ENCODE assay signal across 8 mouse cellular contexts in genomic region chr11:116030898-116031845, GRCm38 (mm10). TPM values are rescaled to one million over a fixed set of nuclear protein-coding genes. Genes with fewer than 3 reads are reported as not detected.
A peak's percentile ranks its signal among the peaks of the same experiment; 100 is the strongest.
DNase-seq lines count a peak whose midpoint lies in the region; ATAC-seq and TF ChIP-seq lines count a peak whose summit lies in the region.

No protein-coding gene starts in this region.

- no peaks in the 10 kb centered on the region for H3K9me3 ChIP-seq in kidney, embryonic 15.5 days (replicated peaks)
- H3K9me3 ChIP-seq in forebrain, embryonic 12.5 days, result no peaks in the 10 kb centered on the region
- no peaks in the 10 kb centered on the region for H3K9me3 ChIP-seq in intestine, postnatal 0 days (ENCODE audit: control insufficient read depth)

- POLR2A ChIA-PET in Patski (lab: Charles Lee), result interaction anchor here (0.9 to 1.5 kb wide), 4 partner anchors 9 to 107 kb away, joined by 3 to 5 read pairs (median 4); no protein-coding TSS in a partner anchor

- H3K4me3 ChIP-seq in kidney, embryonic 15.5 days (replicated peaks), result peak overlapping the region; percentile 71
- peak overlapping the region; percentile 76 for H3K4me3 ChIP-seq in forebrain, embryonic 12.5 days (replicated peaks)
- peak overlapping the region; percentile 73 for H3K4me3 ChIP-seq in intestine, postnatal 0 days (ENCODE audit: low read depth, low read length)
- H3K4me3 ChIP-seq in macrophage (ENCODE audit: inconsistent target), result peak overlapping the region; percentile 55

- peaks cover 25% of the 10 kb centered on the region for H3K4me1 ChIP-seq in kidney, embryonic 15.5 days
- peaks cover 26% of the 10 kb centered on the region for H3K4me1 ChIP-seq in forebrain, embryonic 12.5 days
- H3K4me1 ChIP-seq in intestine, postnatal 0 days (replicated peaks; ENCODE audit: control insufficient read depth, insufficient read depth, low read length), result no peaks in the 10 kb centered on the region; the same call in 1 of the 2 replicates

- no peaks in the 10 kb centered on the region for H3K27me3 ChIP-seq in kidney, embryonic 15.5 days
- no peaks in the 10 kb centered on the region for H3K27me3 ChIP-seq in Patski
- H3K27me3 ChIP-seq in forebrain, embryonic 12.5 days, result no peaks in the 10 kb centered on the region
- H3K27me3 ChIP-seq in intestine, postnatal 0 days (replicated peaks; ENCODE audit: control insufficient read depth, insufficient read depth, low read length), result no peaks in the 10 kb centered on the region

- 24% methylated on average over 14 of the region's 14 CpGs for WGBS in kidney, embryonic 15.5 days
- 29% methylated on average over 14 of the region's 14 CpGs for WGBS in forebrain, embryonic 12.5 days
- 21% methylated on average over 14 of the region's 14 CpGs for WGBS in intestine, postnatal 0 days
- WGBS in macrophage (ENCODE audit: missing documents), result 28% methylated on average over 14 of the region's 14 CpGs

- no peak for TF ChIP-seq CTCF in Patski (IDR thresholded peaks at IDR 0.05)
- 0 out of 2 replicates have a peak, but pooled peaks have one; percentile 13 for TF ChIP-seq CTCF in intestine, postnatal 0 days (IDR thresholded peaks at IDR 0.05; ENCODE audit: low read depth)

- CTCF ChIA-PET in Patski (lab: Charles Lee), result interaction anchor here (1.2 to 2.1 kb wide), 3 partner anchors 14 to 60 kb away, joined by 3 to 7 read pairs (median 4); no protein-coding TSS in a partner anchor

- peak overlapping the region; percentile 100 for H3K27ac ChIP-seq in kidney, embryonic 15.5 days
- peak overlapping the region; percentile 99 for H3K27ac ChIP-seq in forebrain, embryonic 12.5 days
- peak overlapping the region; percentile 98 for H3K27ac ChIP-seq in intestine, postnatal 0 days (ENCODE audit: low read depth, low read length)
- H3K27ac ChIP-seq in macrophage, result peak overlapping the region; percentile 100

- H3K4me2 ChIP-seq in kidney, embryonic 15.5 days, result peak overlapping the region; percentile 78
- H3K4me2 ChIP-seq in forebrain, embryonic 12.5 days, result peak overlapping the region; percentile 95
- H3K4me2 ChIP-seq in intestine, postnatal 0 days (replicated peaks; ENCODE audit: low read depth), result peak overlapping the region; percentile 65

- peak; percentile 19; the same call in 1 of the 2 replicates for ATAC-seq in kidney, embryonic 15.5 days (replicated peaks; ENCODE audit: low FRiP score)
- ATAC-seq in Patski, result peak; percentile 7
- peak; percentile 20 for ATAC-seq in forebrain, embryonic 12.5 days (ENCODE audit: low FRiP score)
- ATAC-seq in intestine, postnatal 0 days, result no peak; the same call in 1 of the 2 replicates

- peak overlapping the region; percentile 83 for H3K9ac ChIP-seq in kidney, embryonic 15.5 days
- peak overlapping the region; percentile 94 for H3K9ac ChIP-seq in forebrain, embryonic 12.5 days
- H3K9ac ChIP-seq in intestine, postnatal 0 days (ENCODE audit: low read depth, low read length), result peak overlapping the region; percentile 79

- peaks cover 9% of the 10 kb centered on the region; the same call in 1 of the 2 replicates for H3K36me3 ChIP-seq in kidney, embryonic 15.5 days
- peaks cover 9% of the 10 kb centered on the region for H3K36me3 ChIP-seq in forebrain, embryonic 12.5 days (replicated peaks)
- H3K36me3 ChIP-seq in intestine, postnatal 0 days (ENCODE audit: control insufficient read depth, insufficient read depth), result no peaks in the 10 kb centered on the region
- no peaks in the 10 kb centered on the region for H3K36me3 ChIP-seq in macrophage (ENCODE audit: inconsistent target)

- DNase-seq in kidney, adult 11 months, result no peak
- no peak for DNase-seq in Patski (ENCODE audit: low read depth, low spot score)
- DNase-seq in spleen, postnatal 36 days (ENCODE audit: low spot score in 2 of 2), result peak; percentile 60 to 68
- no peak for DNase-seq in cerebellum, adult 8-10 months

- peaks cover 77% of the 10 kb centered on the region for H3K79me2 ChIP-seq in macrophage (ENCODE audit: inconsistent target)

- in situ Hi-C loops in Patski (cut with MboI; ENCODE audit: low pct_unique_long_range_greater_than_20kb), result no loop called here

RNA-seq across cellular contexts. Expression of gene Unk, which starts 1.1 kb away (rescaled TPM):
- 37.3 and 40.1 TPM in 2 replicates for polyA plus RNA-seq in kidney, embryonic 15.5 days (2015; fragmentation: Nextera tagmentation; extraction: Ambion mirVana)
- 24.9 TPM for polyA plus RNA-seq in Patski (2021)
- polyA plus RNA-seq in forebrain, embryonic 12.5 days (2016; fragmentation: Nextera tagmentation; extraction: Ambion mirVana), result 47.9 and 50.4 TPM in 2 replicates
- 7.4 and 8.8 TPM in 2 replicates for polyA plus RNA-seq in intestine, postnatal 0 days (2015; fragmentation: Nextera tagmentation; extraction: Ambion mirVana)
- total RNA-seq in macrophage (2018; cell fraction: chromatin; rRNA removed), result 100 to 1,000 TPM in 17 of 26 experiments, 10 to 100 TPM in 9; 40.7 to 159 (median 109) TPM
- 10 to 100 TPM in 23 of 26 experiments, 1 to 10 TPM in 3; 6.1 to 21.7 (median 15.6) TPM for total RNA-seq in macrophage (2018; cell fraction: cytosol; rRNA removed)
- total RNA-seq in macrophage (2018; cell fraction: nucleus; rRNA removed), result 100 to 1,000 TPM in 1 of 26 experiments, 10 to 100 TPM in 25; 31.9 to 100 (median 64.9) TPM
- polyA plus RNA-seq in macrophage (2018), result 12.2 to 20.0 TPM (median 19.4 TPM) in 3 replicates

RNA-seq across cellular contexts. Expression of gene H3f3b, which starts 3.4 kb away (rescaled TPM):
- polyA plus RNA-seq in kidney, embryonic 15.5 days (2015; fragmentation: Nextera tagmentation; extraction: Ambion mirVana), result 1,673 and 1,817 TPM in 2 replicates
- polyA plus RNA-seq in Patski (2021) (1,066 TPM), macrophage (2018) (470 to 740 TPM (median 693 TPM) in 3 replicates)
- 2,341 and 2,432 TPM in 2 replicates for polyA plus RNA-seq in forebrain, embryonic 12.5 days (2016; fragmentation: Nextera tagmentation; extraction: Ambion mirVana)
- 1,144 and 1,190 TPM in 2 replicates for polyA plus RNA-seq in intestine, postnatal 0 days (2015; fragmentation: Nextera tagmentation; extraction: Ambion mirVana)
- total RNA-seq in macrophage (2018; cell fraction: chromatin; rRNA removed), result 1,000 to 10,000 TPM in 6 of 26 experiments, 100 to 1,000 TPM in 20; 278 to 1,753 (median 620) TPM
- total RNA-seq in macrophage (2018; cell fraction: cytosol; rRNA removed), result 1,000 to 10,000 TPM in 10 of 26 experiments, 100 to 1,000 TPM in 16; 554 to 1,427 (median 908) TPM
- 1,000 to 10,000 TPM in 14 of 26 experiments, 100 to 1,000 TPM in 12; 418 to 2,195 (median 1,050) TPM for total RNA-seq in macrophage (2018; cell fraction: nucleus; rRNA removed)

RNA-seq across cellular contexts. Expression of gene Galk1, which starts 18.7 kb away (rescaled TPM):
- 194 and 208 TPM in 2 replicates for polyA plus RNA-seq in kidney, embryonic 15.5 days (2015; fragmentation: Nextera tagmentation; extraction: Ambion mirVana)
- polyA plus RNA-seq in Patski (2021) (100 TPM), macrophage (2018) (7.6 to 30.8 TPM (median 14.0 TPM) in 3 replicates)
- polyA plus RNA-seq in forebrain, embryonic 12.5 days (2016; fragmentation: Nextera tagmentation; extraction: Ambion mirVana), result 98.3 and 107 TPM in 2 replicates
- 387 and 418 TPM in 2 replicates for polyA plus RNA-seq in intestine, postnatal 0 days (2015; fragmentation: Nextera tagmentation; extraction: Ambion mirVana)
- 1 to 10 TPM in 22 of 26 experiments, under 1 TPM in 3, not detected in 1; 0.65 to 9.0 (median 2.3) TPM for total RNA-seq in macrophage (2018; cell fraction: chromatin; rRNA removed)
- total RNA-seq in macrophage (2018; cell fraction: cytosol; rRNA removed), result 10 to 100 TPM in 13 of 26 experiments, 1 to 10 TPM in 13; 5.4 to 20.0 (median 10.4) TPM
- 10 to 100 TPM in 1 of 26 experiments, 1 to 10 TPM in 25; 1.3 to 14.1 (median 3.7) TPM for total RNA-seq in macrophage (2018; cell fraction: nucleus; rRNA removed)

RNA-seq across cellular contexts. Expression of gene Unc13d, which starts 46.6 kb away (rescaled TPM):
- polyA plus RNA-seq in kidney, embryonic 15.5 days (2015; fragmentation: Nextera tagmentation; extraction: Ambion mirVana), result 1.3 and 1.5 TPM in 2 replicates
- polyA plus RNA-seq in Patski (2021) (0.33 TPM), macrophage (2018) (10.9 to 18.9 TPM (median 16.8 TPM) in 3 replicates)
- polyA plus RNA-seq in forebrain, embryonic 12.5 days (2016; fragmentation: Nextera tagmentation; extraction: Ambion mirVana), result 0.69 and 0.73 TPM in 2 replicates
- 1.1 and 1.2 TPM in 2 replicates for polyA plus RNA-seq in intestine, postnatal 0 days (2015; fragmentation: Nextera tagmentation; extraction: Ambion mirVana)
- total RNA-seq in macrophage (2018; cell fraction: chromatin; rRNA removed), result 100 to 1,000 TPM in 2 of 26 experiments, 10 to 100 TPM in 24; 14.8 to 119 (median 60.6) TPM
- total RNA-seq in macrophage (2018; cell fraction: cytosol; rRNA removed), result 10 to 100 TPM; 15.6 to 40.0 (median 25.6) TPM
- 10 to 100 TPM; 11.9 to 57.1 (median 36.5) TPM for total RNA-seq in macrophage (2018; cell fraction: nucleus; rRNA removed)

RNA-seq across cellular contexts. Expression of gene Wbp2, which starts 55.6 kb away (rescaled TPM):
- 82.1 and 101 TPM in 2 replicates for polyA plus RNA-seq in kidney, embryonic 15.5 days (2015; fragmentation: Nextera tagmentation; extraction: Ambion mirVana)
- 255 TPM for polyA plus RNA-seq in Patski (2021)
- 92.3 and 101 TPM in 2 replicates for polyA plus RNA-seq in forebrain, embryonic 12.5 days (2016; fragmentation: Nextera tagmentation; extraction: Ambion mirVana)
- 179 and 201 TPM in 2 replicates for polyA plus RNA-seq in intestine, postnatal 0 days (2015; fragmentation: Nextera tagmentation; extraction: Ambion mirVana)
- 100 to 1,000 TPM in 13 of 26 experiments, 10 to 100 TPM in 13; 53.7 to 185 (median 99.5) TPM for total RNA-seq in macrophage (2018; cell fraction: chromatin; rRNA removed)
- total RNA-seq in macrophage (2018; cell fraction: cytosol; rRNA removed), result 100 to 1,000 TPM; 161 to 213 (median 185) TPM
- total RNA-seq in macrophage (2018; cell fraction: nucleus; rRNA removed), result 100 to 1,000 TPM in 5 of 26 experiments, 10 to 100 TPM in 21; 59.6 to 160 (median 91.9) TPM
- polyA plus RNA-seq in macrophage (2018), result 130 to 281 TPM (median 182 TPM) in 3 replicates

Comparison
In these comparisons a context has a peak if more than half of its experiments do, and no peak if none do; other contexts are left out.
1. DNase-seq: peak in spleen, postnatal 36 days (2 of 2); none in kidney, adult 11 months (single experiment), Patski (single experiment) and cerebellum, adult 8-10 months (single experiment).
2. Peak in every context shown above with its lines, with median percentiles within 50 percentile points of each other: H3K27ac ChIP-seq, H3K4me2 ChIP-seq, H3K4me3 ChIP-seq and H3K9ac ChIP-seq.